Mouse (Mus musculus) small intestine, adult 2 months (tissue): ENCODE data around the gene Ppara.

Source experiments
- CTCF ChIP-seq: fragments of 200-500 bp; IDR thresholded peaks from 2 replicates; pipeline ENCODE4 v1.5.1; 2012; ENCODE audit warnings: low read depth, mild to moderate bottlenecking, control low read depth, inconsistent platforms, low read length, moderate library complexity, mixed read lengths; ENCODE audit not compliant: insufficient replicate concordance, insufficient read length; ENCODE audit errors: extremely low read depth
- POLR2A ChIP-seq: fragments of 200-500 bp; IDR thresholded peaks from 2 replicates; pipeline ENCODE4 v1.6.1; 2012; ENCODE audit warnings: low read depth, mild to moderate bottlenecking, control low read depth, inconsistent platforms, low read length, moderate library complexity

DNA sequence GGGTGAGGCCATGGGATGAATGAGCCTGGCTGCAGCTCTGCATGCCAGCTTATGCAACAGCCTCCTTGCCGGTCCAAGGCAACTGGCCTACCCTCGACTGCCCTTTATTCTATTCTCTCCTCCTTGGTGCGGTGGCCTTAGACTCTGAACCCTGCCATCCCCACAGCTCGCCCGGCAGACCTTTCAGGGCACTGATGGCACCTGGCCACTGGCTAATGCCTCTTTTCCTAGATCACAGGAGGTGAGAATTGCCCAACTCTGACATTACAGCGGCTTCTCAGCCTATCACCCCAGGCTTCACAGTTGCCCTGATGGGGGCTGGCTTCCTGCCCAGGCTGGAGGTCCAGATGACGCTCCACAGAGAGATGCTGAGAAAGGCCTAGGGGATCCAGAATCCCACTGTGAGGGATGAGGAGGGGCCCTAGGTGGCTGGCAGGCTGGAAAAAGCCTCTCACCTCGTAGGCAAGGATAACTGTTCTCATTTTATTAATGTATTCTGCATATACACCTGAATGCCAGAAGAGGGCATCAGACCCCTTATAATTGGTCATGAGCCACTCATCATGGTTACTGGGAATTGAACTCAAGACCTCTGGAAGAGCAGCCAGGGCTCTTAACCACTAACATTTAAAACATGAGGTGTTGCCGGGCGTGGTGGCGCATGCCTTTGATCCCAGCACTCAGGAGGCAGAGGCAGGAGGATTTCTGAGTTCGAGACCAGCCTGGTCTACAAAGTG, 117.0 kb downstream of the Ppara start:
- TF ChIP-seq POLR2A (no peak), CTCF (no peak)
